Mouse (Mus musculus) neural tube, embryonic 12.5 days (tissue): ENCODE results near the gene Dnajc2. TPM values are rescaled to one million over a fixed set of nuclear protein-coding genes. Genes with fewer than 3 reads are reported as not detected.

Source experiments
- ATAC-seq: fragments of 200-750 bp; cut with Nextera tagmentation; 2 replicates; pipeline ENCODE4 v1.8.0; 2017; ENCODE audit warnings: low read depth, mild to moderate bottlenecking, moderate TSS enrichment, moderate library complexity; ENCODE audit not compliant: low FRiP score
- H3K27ac ChIP-seq: fragments of 300-500 bp; sonication (generic); 2 replicates; pipeline ENCODE4 v1.5.1; 2016
- H3K27me3 ChIP-seq: fragments of 300-500 bp; sonication (generic); replicated peaks from 2 replicates; pipeline ENCODE4 v1.6.1; 2016; ENCODE audit warnings: mild to moderate bottlenecking
- H3K36me3 ChIP-seq: fragments of 300-500 bp; sonication (generic); 2 replicates; pipeline ENCODE4 v1.6.1; 2016; ENCODE audit warnings: mild to moderate bottlenecking
- H3K4me1 ChIP-seq: fragments of 300-500 bp; sonication (generic); 2 replicates; pipeline ENCODE4 v1.6.1; 2016
- H3K4me2 ChIP-seq: fragments of 300-500 bp; sonication (generic); replicated peaks from 2 replicates; pipeline ENCODE4 v1.6.1; 2016; ENCODE audit warnings: mild to moderate bottlenecking
- H3K4me3 ChIP-seq: fragments of 300-500 bp; sonication (generic); 2 replicates; pipeline ENCODE4 v1.5.1; 2016
- H3K9ac ChIP-seq: fragments of 300-500 bp; sonication (generic); 2 replicates; pipeline ENCODE4 v1.6.1; 2016; ENCODE audit warnings: mild to moderate bottlenecking
- H3K9me3 ChIP-seq: fragments of 300-500 bp; sonication (generic); 2 replicates; pipeline ENCODE4 v1.6.1; 2016; ENCODE audit warnings: mild to moderate bottlenecking
- WGBS: fragments of 180-500 bp; shearing (Covaris S2); methylation state at CpG from one replicate; pipeline ENCODE4 v1.1.7; 2016; 5-methylcytosine and 5-hydroxymethylcytosine counted together
- polyA plus RNA-seq: library from polyadenylated mRNA; unstranded; fragments of >200 nt; fragmentation: Nextera tagmentation; extraction: Ambion mirVana; gene quantifications from 2 replicates; pipeline ENCODE4 v1.2.1, GENCODE M21; 2016

Gene Dnajc2
- polyA plus RNA-seq = 83.2 and 84.6 TPM in 2 replicates

DNA sequence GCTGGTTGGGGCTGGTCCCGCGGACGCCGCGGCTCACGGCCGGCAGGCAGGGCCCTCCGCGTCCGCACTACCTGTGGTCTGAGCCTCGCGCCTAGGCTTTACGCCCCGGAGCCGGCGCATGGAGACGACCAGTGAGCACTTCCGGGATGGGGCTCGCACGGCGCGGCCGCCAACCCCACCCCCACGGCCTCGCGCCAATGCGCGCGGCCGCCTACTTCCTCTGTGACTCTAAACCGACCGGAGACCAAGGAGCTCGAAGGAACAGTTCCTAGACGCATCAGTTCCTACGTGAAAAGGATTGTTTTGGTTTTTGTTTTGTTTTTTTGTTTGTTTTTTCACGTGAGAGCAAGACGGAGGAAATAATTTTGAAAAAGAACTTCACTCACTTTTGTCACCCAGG, at the start of gene Dnajc2, which contains the start of gene Psmc2:
Gene Dnajc2, minus strand, starts transcription at position 199 of the 400 bp plus-strand sequence.
Gene Psmc2, plus strand, starts transcription at position 231 of the 400 bp plus-strand sequence.
- Histone ChIP-seq H3K36me3 (peaks cover 28% of the 10 kb centered on the region), H3K4me1 (peaks cover 18% of the 10 kb centered on the region), H3K9me3 (no peaks in the 10 kb centered on the region), H3K27ac (peak within 1 kb of the TSS; percentile 57; the same call in 1 of the 2 replicates), H3K27me3 (no peaks in the 10 kb centered on the region), H3K9ac (peak within 1 kb of the TSS; percentile 81), H3K4me3 (peak within 1 kb of the TSS; percentile 95), H3K4me2 (peak within 1 kb of the TSS; percentile 97)
- peak; percentile 97 for ATAC-seq
- under 1% methylated on average over 37 of the region's 37 CpGs for WGBS

DNA sequence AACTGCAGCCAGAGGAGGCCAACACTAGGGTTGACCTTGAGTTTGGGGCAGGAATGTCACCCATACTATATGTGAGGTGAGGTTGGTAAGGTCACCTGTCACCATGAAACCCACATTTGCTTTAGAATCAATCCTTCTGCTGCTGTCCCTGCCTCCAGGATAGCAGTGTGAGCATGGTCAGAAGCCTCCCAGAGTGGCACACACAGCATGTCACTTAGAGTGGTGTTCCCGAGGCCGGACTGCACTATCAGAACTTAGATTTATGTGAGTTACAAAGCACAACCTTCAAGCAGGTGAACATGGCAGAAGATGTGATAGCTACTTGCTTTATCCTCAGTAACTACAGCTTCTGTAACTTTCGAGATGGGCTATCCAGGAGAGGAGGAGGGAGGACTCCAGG, 46.7 kb upstream of the Dnajc2 start:
- no peaks in the 10 kb centered on the region for H3K9me3 ChIP-seq
- no peaks in the 10 kb centered on the region for H3K4me1 ChIP-seq
- no peak overlapping the region for H3K4me2 ChIP-seq
- ATAC-seq = no peak
- no peaks in the 10 kb centered on the region for H3K36me3 ChIP-seq
- 73% methylated on average over 3 of the region's 3 CpGs for WGBS
- H3K27ac ChIP-seq = no peak overlapping the region
- H3K27me3 ChIP-seq = no peaks in the 10 kb centered on the region
- H3K9ac ChIP-seq = no peak overlapping the region
- no peak overlapping the region for H3K4me3 ChIP-seq

DNA sequence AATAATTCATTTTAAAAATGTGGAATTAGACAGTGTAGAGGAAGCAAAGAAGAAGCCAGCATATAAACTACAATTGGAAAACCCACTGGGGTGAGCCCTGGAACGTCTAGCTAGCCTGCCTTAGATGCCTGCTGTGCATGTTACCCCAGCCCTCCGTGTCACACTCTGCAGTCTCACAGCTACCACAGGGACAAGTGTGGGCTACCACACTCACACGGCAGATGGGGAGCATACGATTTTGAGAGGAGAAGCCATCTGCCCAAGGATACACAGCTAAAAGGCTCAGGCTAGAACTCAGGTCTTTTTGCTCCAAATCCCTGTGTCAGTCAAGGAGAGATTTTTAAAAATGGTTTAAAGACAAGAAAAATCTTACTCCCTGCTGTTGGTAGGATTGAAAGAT, 43.8 kb upstream of the Dnajc2 start:
- no peak overlapping the region for H3K9ac ChIP-seq
- H3K4me2 ChIP-seq = no peak overlapping the region
- 80% methylated on average over 4 of the region's 4 CpGs for WGBS
- no peaks in the 10 kb centered on the region for H3K9me3 ChIP-seq
- H3K27me3 ChIP-seq = no peaks in the 10 kb centered on the region
- no peak overlapping the region for H3K27ac ChIP-seq
- no peaks in the 10 kb centered on the region for H3K4me1 ChIP-seq
- no peak overlapping the region for H3K4me3 ChIP-seq
- no peak for ATAC-seq
- H3K36me3 ChIP-seq = no peaks in the 10 kb centered on the region

DNA sequence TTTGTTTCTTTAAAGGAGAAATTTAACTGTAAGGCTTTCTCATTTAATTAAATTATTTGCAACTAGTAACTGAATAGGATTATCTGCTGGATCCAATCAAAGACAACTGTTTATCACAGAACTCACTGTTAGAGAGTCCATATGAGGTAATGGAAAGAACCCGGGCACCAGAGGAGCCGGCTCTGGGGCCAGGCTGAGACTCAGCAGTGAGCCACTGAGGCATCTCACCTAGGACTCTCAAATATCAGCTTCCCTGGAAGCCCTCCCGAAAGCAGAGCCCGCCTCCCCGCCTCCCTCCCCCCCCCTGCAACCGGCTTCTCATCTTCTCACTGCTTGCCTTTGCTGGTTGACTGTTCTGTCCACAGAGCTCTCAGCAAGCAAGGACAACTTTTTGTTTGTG, 42.6 kb upstream of the Dnajc2 start:
- no peak overlapping the region for H3K4me3 ChIP-seq
- H3K4me2 ChIP-seq = no peak overlapping the region
- no peak for ATAC-seq
- no peaks in the 10 kb centered on the region for H3K9me3 ChIP-seq
- H3K9ac ChIP-seq = no peak overlapping the region
- no peaks in the 10 kb centered on the region for H3K27me3 ChIP-seq
- 24% methylated on average over 6 of the region's 6 CpGs for WGBS
- H3K36me3 ChIP-seq = no peaks in the 10 kb centered on the region
- H3K27ac ChIP-seq = no peak overlapping the region
- H3K4me1 ChIP-seq = no peaks in the 10 kb centered on the region

DNA sequence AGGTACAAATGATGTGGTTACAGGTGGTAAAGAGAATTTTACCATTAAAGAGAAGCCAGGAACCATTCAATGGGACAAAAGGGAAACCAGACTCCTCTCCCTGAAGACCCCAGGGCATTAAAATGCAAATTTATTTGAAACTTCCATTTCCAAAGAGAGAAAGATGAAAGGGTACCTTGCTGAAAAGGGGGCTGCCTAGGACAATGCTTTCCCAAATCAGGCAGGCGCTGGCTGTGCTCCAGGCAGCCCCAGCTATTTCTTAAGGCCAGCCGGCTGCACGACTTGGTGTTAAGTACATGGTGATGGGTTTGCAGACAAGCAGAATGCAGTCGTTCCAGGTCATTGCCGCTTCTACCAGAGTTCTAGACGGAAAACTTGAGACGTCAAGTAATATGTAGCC, 41.3 kb upstream of the Dnajc2 start:
- H3K9me3 ChIP-seq = no peaks in the 10 kb centered on the region
- H3K4me1 ChIP-seq = no peaks in the 10 kb centered on the region
- WGBS = 18% methylated on average over 7 of the region's 7 CpGs
- H3K9ac ChIP-seq = no peak overlapping the region
- H3K4me2 ChIP-seq = no peak overlapping the region
- ATAC-seq = no peak
- no peak overlapping the region for H3K27ac ChIP-seq
- H3K27me3 ChIP-seq = no peaks in the 10 kb centered on the region
- H3K36me3 ChIP-seq = no peaks in the 10 kb centered on the region
- no peak overlapping the region for H3K4me3 ChIP-seq

DNA sequence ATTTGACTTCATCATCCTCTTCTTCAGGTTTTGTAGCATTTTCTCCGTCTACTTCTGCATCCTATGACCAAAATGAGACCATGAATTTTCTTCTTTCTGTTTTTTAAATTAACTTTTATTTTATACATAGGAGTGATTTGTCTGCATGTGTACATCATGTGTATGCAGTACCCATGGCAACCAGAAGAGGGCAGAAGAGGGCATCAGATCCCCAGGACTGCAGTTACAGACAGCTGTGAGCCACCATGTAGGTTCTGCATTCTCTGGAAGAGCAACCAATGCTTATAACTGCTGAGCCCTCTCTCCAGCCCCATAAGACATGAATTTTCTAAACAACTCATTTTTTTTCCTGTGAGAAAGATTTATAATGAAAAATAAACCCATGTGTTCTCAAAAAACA, 28.9 kb upstream of the Dnajc2 start:
- H3K4me1 ChIP-seq = no peaks in the 10 kb centered on the region
- no peaks in the 10 kb centered on the region for H3K27me3 ChIP-seq
- no peak for ATAC-seq
- no peaks in the 10 kb centered on the region for H3K9me3 ChIP-seq
- no peaks in the 10 kb centered on the region for H3K36me3 ChIP-seq
- H3K4me2 ChIP-seq = no peak overlapping the region
- 46% methylated on average over 1 of the region's 1 CpGs for WGBS
- no peak overlapping the region for H3K4me3 ChIP-seq
- no peak overlapping the region for H3K27ac ChIP-seq
- H3K9ac ChIP-seq = no peak overlapping the region

DNA sequence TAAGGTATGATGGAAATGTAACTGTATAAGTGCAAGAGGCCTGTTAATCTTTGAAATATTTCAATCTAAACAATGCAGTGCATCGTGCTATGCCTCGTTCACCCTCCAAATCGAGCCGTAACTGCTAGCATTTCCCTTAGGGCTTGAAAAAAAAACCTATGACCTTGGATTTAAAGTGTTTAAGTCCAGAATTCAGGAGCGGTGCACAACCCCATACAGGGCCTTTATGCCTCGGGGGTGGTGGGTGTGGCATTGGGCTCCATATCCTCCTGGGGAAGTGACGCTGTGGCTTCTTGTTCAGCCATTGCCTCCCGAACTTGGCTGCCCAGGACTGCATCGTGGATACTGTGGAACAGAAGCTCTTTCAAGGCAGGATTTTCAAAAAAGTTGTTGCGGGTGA, 25.9 kb upstream of the Dnajc2 start:
- Histone ChIP-seq H3K9ac (no peak overlapping the region), H3K27me3 (no peaks in the 10 kb centered on the region), H3K4me1 (no peaks in the 10 kb centered on the region), H3K36me3 (no peaks in the 10 kb centered on the region), H3K27ac (no peak overlapping the region), H3K4me2 (no peak overlapping the region), H3K9me3 (no peaks in the 10 kb centered on the region), H3K4me3 (no peak overlapping the region)
- WGBS = 80% methylated on average over 10 of the region's 10 CpGs
- ATAC-seq = no peak

DNA sequence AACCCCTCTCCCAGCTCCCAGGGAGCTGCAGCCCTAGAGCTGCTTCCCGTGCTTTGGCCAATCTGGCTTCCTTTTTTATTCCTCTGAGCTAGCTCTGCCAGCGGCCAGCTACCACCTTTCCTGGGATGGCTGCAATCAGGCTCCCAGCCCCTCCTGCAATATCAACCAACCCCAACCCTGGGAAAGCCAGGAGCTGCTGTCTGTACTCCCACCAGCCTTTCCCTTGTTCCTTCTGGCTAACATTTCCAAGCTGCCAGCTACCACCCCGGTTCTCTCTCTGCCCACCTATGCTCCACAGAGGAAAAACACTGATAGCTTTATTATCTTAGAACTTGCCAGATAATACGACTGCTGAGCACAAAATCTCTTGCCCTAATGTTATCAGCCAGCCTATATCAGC, 19.8 kb upstream of the Dnajc2 start:
- no peaks in the 10 kb centered on the region for H3K4me1 ChIP-seq
- H3K9me3 ChIP-seq = no peaks in the 10 kb centered on the region
- ATAC-seq = no peak
- H3K4me2 ChIP-seq = no peak overlapping the region
- peaks cover 42% of the 10 kb centered on the region for H3K36me3 ChIP-seq
- H3K9ac ChIP-seq = no peak overlapping the region
- H3K27me3 ChIP-seq = no peaks in the 10 kb centered on the region
- WGBS = 83% methylated on average over 4 of the region's 4 CpGs
- no peak overlapping the region for H3K27ac ChIP-seq
- H3K4me3 ChIP-seq = no peak overlapping the region

DNA sequence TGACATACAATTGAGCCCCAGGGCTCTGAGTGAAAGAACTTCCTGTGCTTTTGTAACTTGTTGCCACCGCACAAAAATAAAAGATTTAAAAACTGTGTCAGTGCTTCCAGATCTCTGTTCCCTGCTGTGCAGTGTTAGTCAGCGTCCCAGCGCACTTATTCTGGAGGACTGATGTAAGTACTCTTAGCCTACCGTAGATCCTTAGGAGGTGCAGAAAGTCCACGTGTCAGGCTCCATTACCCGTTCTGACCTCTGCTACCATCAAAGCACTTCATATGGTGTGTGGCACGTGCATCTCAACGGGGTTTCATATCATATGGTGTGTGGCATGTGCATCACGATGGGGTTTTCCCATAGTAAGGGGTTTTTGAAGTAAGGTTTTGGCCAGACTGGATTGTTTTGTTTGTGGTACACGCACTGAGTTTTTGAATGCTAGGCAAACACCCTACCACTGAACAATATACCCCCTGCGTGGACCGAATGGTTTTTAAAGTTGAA, 18.7 kb upstream of the Dnajc2 start:
- WGBS = 84% methylated on average over 12 of the region's 12 CpGs
- H3K9me3 ChIP-seq = no peaks in the 10 kb centered on the region
- no peaks in the 10 kb centered on the region for H3K4me1 ChIP-seq
- no peak overlapping the region for H3K4me3 ChIP-seq
- peaks cover 51% of the 10 kb centered on the region for H3K36me3 ChIP-seq
- no peaks in the 10 kb centered on the region for H3K27me3 ChIP-seq
- H3K27ac ChIP-seq = no peak overlapping the region
- no peak overlapping the region for H3K9ac ChIP-seq
- no peak for ATAC-seq
- H3K4me2 ChIP-seq = no peak overlapping the region

DNA sequence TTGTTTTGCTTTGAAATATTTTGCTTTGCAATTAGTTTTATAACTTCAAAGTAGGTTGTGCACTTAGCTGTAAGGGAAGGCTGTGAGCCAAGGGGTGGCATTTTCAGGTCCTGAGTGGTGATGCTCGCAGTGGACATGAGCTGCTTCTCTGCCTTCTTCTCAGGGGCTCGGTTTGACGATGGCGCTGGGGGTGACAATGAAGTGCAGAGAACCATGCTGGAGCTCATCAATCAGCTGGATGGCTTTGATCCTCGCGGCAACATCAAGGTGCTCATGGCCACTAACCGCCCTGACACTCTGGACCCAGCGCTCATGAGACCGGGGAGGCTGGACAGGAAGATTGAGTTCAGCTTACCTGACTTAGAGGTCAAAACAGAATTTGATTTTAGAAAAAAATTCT, 17.9 kb upstream of the Dnajc2 start:
- 89% methylated on average over 9 of the region's 9 CpGs for WGBS
- no peak overlapping the region for H3K9ac ChIP-seq
- H3K4me1 ChIP-seq = no peaks in the 10 kb centered on the region
- no peak for ATAC-seq
- no peaks in the 10 kb centered on the region for H3K9me3 ChIP-seq
- H3K27me3 ChIP-seq = no peaks in the 10 kb centered on the region
- no peak overlapping the region for H3K4me3 ChIP-seq
- peaks cover 56% of the 10 kb centered on the region for H3K36me3 ChIP-seq
- no peak overlapping the region for H3K27ac ChIP-seq
- no peak overlapping the region for H3K4me2 ChIP-seq

DNA sequence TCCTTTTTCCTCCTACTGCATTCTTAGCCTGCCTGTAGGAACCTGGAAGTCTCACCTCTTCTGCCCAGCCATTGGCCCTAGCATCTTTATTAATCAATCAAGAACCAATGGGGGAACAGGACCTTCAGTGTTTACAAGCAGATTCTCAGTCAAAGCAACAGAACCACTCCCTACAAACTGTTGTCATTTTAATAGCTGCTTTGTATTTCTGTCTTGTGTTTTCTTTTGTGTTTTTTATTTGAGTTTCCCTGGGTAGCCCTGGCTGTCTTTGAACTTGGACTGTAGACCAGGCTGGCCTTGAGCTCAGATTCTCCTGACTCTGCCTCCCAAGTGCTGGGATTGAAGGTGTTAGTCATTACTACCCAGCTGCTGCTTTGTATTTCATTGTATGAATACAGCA, 7.1 kb upstream of the Dnajc2 start:
- H3K4me3 ChIP-seq = no peak overlapping the region
- peaks cover 18% of the 10 kb centered on the region for H3K4me1 ChIP-seq
- H3K9ac ChIP-seq = no peak overlapping the region
- H3K4me2 ChIP-seq = no peak overlapping the region
- H3K36me3 ChIP-seq = peaks cover 25% of the 10 kb centered on the region
- no peaks in the 10 kb centered on the region for H3K9me3 ChIP-seq
- no peak for ATAC-seq
- no peak overlapping the region for H3K27ac ChIP-seq
- no peaks in the 10 kb centered on the region for H3K27me3 ChIP-seq

DNA sequence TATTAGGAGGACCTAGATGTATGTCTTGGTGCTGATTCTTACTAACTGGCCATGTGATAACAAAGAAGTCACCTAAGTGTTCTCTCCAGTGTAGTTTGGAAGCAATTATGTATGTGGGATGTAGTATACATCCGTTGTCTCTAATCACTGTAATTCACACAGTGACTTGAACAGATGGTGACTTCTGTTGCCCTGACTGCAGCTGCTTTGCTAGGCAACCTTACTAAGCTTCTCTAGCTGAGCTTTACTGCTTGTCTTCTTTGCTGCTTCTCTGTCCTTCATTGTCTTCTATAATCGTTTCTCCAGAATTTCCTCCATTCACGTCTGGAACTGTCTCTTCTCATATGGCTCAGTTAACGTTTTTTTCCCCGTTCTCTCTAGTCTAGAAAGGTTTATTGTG, 4.0 kb upstream of the Dnajc2 start:
- 66% methylated on average over 5 of the region's 5 CpGs for WGBS
- peaks cover 18% of the 10 kb centered on the region for H3K4me1 ChIP-seq
- no peak for ATAC-seq
- H3K36me3 ChIP-seq = peaks cover 7% of the 10 kb centered on the region
- no peaks in the 10 kb centered on the region for H3K9me3 ChIP-seq
- H3K4me2 ChIP-seq = peak overlapping the region; percentile 24; the same call in 1 of the 2 replicates
- H3K27me3 ChIP-seq = no peaks in the 10 kb centered on the region
- no peak overlapping the region for H3K9ac ChIP-seq
- no peak overlapping the region for H3K27ac ChIP-seq
- no peak overlapping the region for H3K4me3 ChIP-seq
